Mouse (Mus musculus) embryonic fibroblast, embryonic 13.5 days (primary cell): ENCODE data around the gene Thy1. TPM values are rescaled to one million over a fixed set of nuclear protein-coding genes. Genes with fewer than 3 reads are reported as not detected.
A peak's percentile ranks its signal among the peaks of the same experiment; 100 is the strongest.

Source experiments
- H3K27ac ChIP-seq: 2 replicates; pipeline ENCODE4 v1.5.1; 2012; ENCODE audit warnings: low read length, control low read depth, inconsistent platforms; ENCODE audit not compliant: insufficient read depth
- H3K4me1 ChIP-seq: 2 replicates; pipeline ENCODE4 v1.6.1; 2011; ENCODE audit warnings: low read length; ENCODE audit not compliant: control insufficient read depth, insufficient read depth
- H3K4me3 ChIP-seq: 2 replicates; pipeline ENCODE4 v1.5.1; 2011; ENCODE audit warnings: mild to moderate bottlenecking, control low read depth, low read length; ENCODE audit not compliant: insufficient read depth
- CTCF ChIP-seq: IDR thresholded peaks from 2 replicates; pipeline ENCODE4 v1.5.1; 2011; ENCODE audit warnings: mild to moderate bottlenecking, control low read depth, low read length, moderate library complexity, borderline replicate concordance; ENCODE audit not compliant: insufficient read depth
- POLR2A ChIP-seq: IDR thresholded peaks from 2 replicates; pipeline ENCODE4 v1.6.1; 2011; ENCODE audit warnings: low read depth, mild to moderate bottlenecking, control low read depth, low read length, moderate library complexity
- polyA plus RNA-seq: library from polyadenylated mRNA; stranded (reverse); fragments of >200 nt; gene quantifications from 2 replicates; pipeline ENCODE4 v1.2.4, GENCODE M21; 2011; ENCODE audit warnings: low read depth; ENCODE audit not compliant: missing spikeins, insufficient read length

The Thy1 gene
- 930 and 1,281 TPM in 2 replicates for polyA plus RNA-seq

DNA sequence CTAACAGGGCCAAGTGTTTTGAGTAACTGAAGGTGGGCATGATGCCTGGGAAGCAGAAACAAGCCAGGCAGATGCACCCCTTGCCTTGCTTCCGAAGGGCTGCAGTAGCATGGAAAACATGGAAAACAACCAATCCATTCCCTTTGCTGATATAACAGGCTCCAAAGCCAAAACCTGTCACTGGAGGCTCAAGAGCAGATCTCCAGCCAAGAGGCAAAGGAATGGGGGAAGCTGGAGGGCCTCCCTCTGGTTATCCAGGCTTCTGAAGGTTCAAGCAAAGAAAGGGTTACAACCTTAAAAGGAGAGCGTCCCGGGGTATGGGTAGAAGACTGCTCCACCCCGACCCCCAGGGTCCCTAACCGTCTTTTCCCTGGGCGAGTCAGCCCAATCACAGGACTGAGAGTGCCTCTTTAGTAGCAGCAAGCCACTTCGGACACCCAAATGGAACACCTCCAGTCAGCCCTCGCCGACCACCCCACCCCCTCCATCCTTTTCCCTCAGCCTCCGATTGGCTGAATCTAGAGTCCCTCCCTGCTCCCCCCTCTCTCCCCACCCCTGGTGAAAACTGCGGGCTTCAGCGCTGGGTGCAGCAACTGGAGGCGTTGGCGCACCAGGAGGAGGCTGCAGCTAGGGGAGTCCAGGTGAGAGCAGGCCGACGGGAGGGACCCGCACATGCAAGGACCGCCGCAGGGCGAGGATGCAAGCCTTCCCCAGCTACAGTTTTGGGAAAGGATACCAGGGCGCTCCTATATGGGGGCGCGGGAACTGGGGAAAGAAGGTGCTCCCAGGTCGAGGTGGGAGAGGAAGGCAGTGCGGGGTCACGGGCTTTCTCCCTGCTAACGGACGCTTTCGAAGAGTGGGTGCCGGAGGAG, at the start of gene Thy1:
Gene Thy1, plus strand, starts transcription at position 549 of the 872 bp plus-strand sequence.
- Histone ChIP-seq H3K4me1 (peaks cover 5% of the 10 kb centered on the region), H3K27ac (peak within 1 kb of the TSS; percentile 49), H3K4me3 (peak within 1 kb of the TSS; percentile 59)
- TF ChIP-seq POLR2A: peak; percentile 97
- TF ChIP-seq CTCF: no peak

GRCm38 (mm10) chr9:43997681-43998080, 45.5 kb upstream of the Thy1 start:
- no peak for TF ChIP-seq CTCF
- TF ChIP-seq POLR2A: no peak
- Histone ChIP-seq H3K4me1 (peaks cover 6% of the 10 kb centered on the region), H3K27ac (peak overlapping the region; percentile 25; the same call in 1 of the 2 replicates)

DNA sequence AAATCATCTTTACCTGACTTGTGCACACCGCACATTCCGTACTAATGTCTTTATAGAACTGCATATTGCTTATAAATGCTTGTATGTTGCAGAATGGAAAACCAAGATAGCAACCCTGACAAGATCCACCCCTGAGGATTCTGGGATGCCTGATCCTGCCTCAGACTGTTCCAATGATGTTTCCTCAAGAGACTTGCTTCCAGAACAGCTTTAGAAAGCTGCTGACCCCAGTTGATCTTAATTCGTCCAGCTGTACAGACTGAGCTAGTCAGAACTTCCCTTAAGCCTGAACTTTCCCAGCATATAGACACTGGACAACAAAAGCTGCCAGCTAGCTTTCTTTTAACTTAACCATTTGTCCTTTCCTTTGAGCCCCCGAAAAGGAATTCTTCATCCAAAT, 44.3 kb upstream of the Thy1 start:
- TF ChIP-seq CTCF: no peak
- Histone ChIP-seq H3K27ac (no peak overlapping the region), H3K4me3 (no peak overlapping the region), H3K4me1 (peaks cover 2% of the 10 kb centered on the region)

More at GRCm38 (mm10) chr9:43997681-43998080, 45.5 kb upstream of the Thy1 start:
- H3K4me3 ChIP-seq: no peak overlapping the region

GRCm38 (mm10) chr9:44004362-44004761, 38.8 kb upstream of the Thy1 start:
- H3K27ac ChIP-seq: no peak overlapping the region
- H3K4me1 ChIP-seq: no peaks in the 10 kb centered on the region
- no peak for TF ChIP-seq POLR2A
- TF ChIP-seq CTCF: no peak
- H3K4me3 ChIP-seq: no peak overlapping the region

- Histone ChIP-seq H3K27ac (no peak overlapping the region), H3K4me3 (no peak overlapping the region)
- TF ChIP-seq POLR2A: no peak
Measured at GRCm38 (mm10) chr9:44005305-44005704, 37.9 kb upstream of the Thy1 start.

GRCm38 (mm10) chr9:44007323-44007722, 35.9 kb upstream of the Thy1 start:
- no peak overlapping the region for H3K27ac ChIP-seq

More at GRCm38 (mm10) chr9:44005305-44005704, 37.9 kb upstream of the Thy1 start:
- no peaks in the 10 kb centered on the region for H3K4me1 ChIP-seq

GRCm38 (mm10) chr9:44007991-44008390, 35.2 kb upstream of the Thy1 start:
- H3K4me1 ChIP-seq: no peaks in the 10 kb centered on the region
- no peak for TF ChIP-seq POLR2A
- TF ChIP-seq CTCF: no peak
- H3K27ac ChIP-seq: no peak overlapping the region
- no peak overlapping the region for H3K4me3 ChIP-seq

More at GRCm38 (mm10) chr9:44007323-44007722, 35.9 kb upstream of the Thy1 start:
- Histone ChIP-seq H3K4me3 (no peak overlapping the region), H3K4me1 (no peaks in the 10 kb centered on the region)
- TF ChIP-seq POLR2A (no peak), CTCF (no peak)

GRCm38 (mm10) chr9:44010900-44011299, 32.3 kb upstream of the Thy1 start:
- H3K27ac ChIP-seq: no peak overlapping the region
- TF ChIP-seq CTCF: no peak
- TF ChIP-seq POLR2A: no peak
- no peak overlapping the region for H3K4me3 ChIP-seq
- H3K4me1 ChIP-seq: no peaks in the 10 kb centered on the region

- Histone ChIP-seq H3K27ac (no peak overlapping the region), H3K4me1 (no peaks in the 10 kb centered on the region), H3K4me3 (no peak overlapping the region)
- TF ChIP-seq POLR2A: no peak
- TF ChIP-seq CTCF: no peak
Measured at GRCm38 (mm10) chr9:44011668-44012067, 31.5 kb upstream of the Thy1 start.

- H3K4me1 ChIP-seq: no peaks in the 10 kb centered on the region
- no peak overlapping the region for H3K27ac ChIP-seq
- TF ChIP-seq POLR2A (no peak), CTCF (no peak)
- no peak overlapping the region for H3K4me3 ChIP-seq
Measured at GRCm38 (mm10) chr9:44012164-44012563, 31.0 kb upstream of the Thy1 start.
